Comparison of ENCODE assay signal across 7 mouse cellular contexts in the genomic region with DNA sequence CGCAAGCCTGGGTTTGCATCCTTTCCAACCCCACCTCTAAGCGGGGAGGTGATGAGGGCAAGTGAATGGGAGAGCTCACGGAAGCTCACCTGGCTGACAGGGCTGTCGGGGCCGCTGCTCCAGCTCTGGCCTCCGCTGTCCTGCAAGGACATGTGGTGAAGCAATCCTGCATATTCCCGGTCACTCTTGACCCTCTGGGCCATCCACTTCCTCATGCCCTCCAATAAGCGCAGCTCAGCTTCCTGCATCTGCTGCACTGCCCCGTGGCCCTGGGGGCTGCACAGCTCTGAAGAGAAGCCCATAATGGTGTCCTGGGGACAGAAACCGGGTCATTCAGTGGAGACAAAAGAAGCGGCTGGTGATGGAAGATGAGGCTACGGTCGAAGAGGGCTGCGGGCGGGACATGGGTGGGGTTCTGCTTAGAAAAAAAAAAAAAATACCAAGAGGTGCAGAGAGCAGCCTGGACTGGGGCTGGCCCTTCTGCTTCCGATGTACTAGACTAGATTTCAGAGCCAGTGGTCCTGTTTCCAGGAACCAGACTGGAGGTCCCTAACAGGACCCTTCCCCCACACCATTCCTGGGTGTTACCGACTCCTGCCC. TPM values are rescaled to one million over a fixed set of nuclear protein-coding genes. Genes with fewer than 3 reads are reported as not detected.
DNase-seq lines count a peak whose midpoint lies in the region; ATAC-seq and TF ChIP-seq lines count a peak whose summit lies in the region.

No protein-coding gene starts in this region.

- peak; percentile 30 for DNase-seq in ZHBTc4 (ENCODE audit: low read depth, low spot score)
- no peak for DNase-seq in heart, postnatal 0 days (ENCODE audit: low spot score)
- DNase-seq in left cerebral cortex, adult 11 months (ENCODE audit: low spot score) = no peak
- DNase-seq in cerebellum, postnatal 36 days = no peak

- TF ChIP-seq EP300 in heart, postnatal 0 days (IDR thresholded peaks at IDR 0.05; ENCODE audit: low read depth) = no peak

- H3K27ac ChIP-seq in heart, postnatal 0 days (ENCODE audit: low read depth) = peak overlapping the region; percentile 89
- H3K27ac ChIP-seq in liver, embryonic 12.5 days = peak overlapping the region; percentile 69

- peaks cover 57% of the 10 kb centered on the region for H3K4me1 ChIP-seq in E14TG2a.4 (replicated peaks; ENCODE audit: low read depth, low read length)
- no peaks in the 10 kb centered on the region for H3K4me1 ChIP-seq in heart, postnatal 0 days (ENCODE audit: control insufficient read depth, insufficient read depth)
- H3K4me1 ChIP-seq in liver, embryonic 12.5 days = peaks cover 22% of the 10 kb centered on the region

- H3K9ac ChIP-seq in heart, postnatal 0 days (replicated peaks; ENCODE audit: low read depth, low read length) = peak overlapping the region; percentile 56
- H3K9ac ChIP-seq in liver, embryonic 12.5 days = peak overlapping the region; percentile 51; the same call in 1 of the 2 replicates

- no peaks in the 10 kb centered on the region for H3K9me3 ChIP-seq in E14TG2a.4 (ENCODE audit: low read length)
- H3K9me3 ChIP-seq in heart, postnatal 0 days (replicated peaks; ENCODE audit: control insufficient read depth, low read length) = no peaks in the 10 kb centered on the region
- no peaks in the 10 kb centered on the region for H3K9me3 ChIP-seq in liver, embryonic 12.5 days (replicated peaks)

- peaks cover 8% of the 10 kb centered on the region for H3K36me3 ChIP-seq in E14TG2a.4 (ENCODE audit: insufficient read depth, low read length)
- H3K36me3 ChIP-seq in heart, postnatal 0 days (replicated peaks; ENCODE audit: control insufficient read depth, insufficient read depth, low read length) = peaks cover 45% of the 10 kb centered on the region
- peaks cover 27% of the 10 kb centered on the region for H3K36me3 ChIP-seq in liver, embryonic 12.5 days

- no peak; the same call in 1 of the 2 replicates for ATAC-seq in heart, postnatal 0 days (ENCODE audit: insufficient read depth, low read depth)
- no peak for ATAC-seq in liver, embryonic 12.5 days
- ATAC-seq in monocyte, adult 5-6 weeks (replicated peaks; ENCODE audit: insufficient number of reproducible peaks, low FRiP score, low TSS enrichment, poor library complexity, severe bottlenecking) = peak; percentile 4; the same call in 1 of the 2 replicates

- no peak for TF ChIP-seq CTCF in E14TG2a.4 (conservative IDR thresholded peaks at IDR 0.05; ENCODE audit: low read length)
- TF ChIP-seq CTCF in heart, postnatal 0 days (IDR thresholded peaks at IDR 0.05; ENCODE audit: low read depth) = no peak

- peaks cover 51% of the 10 kb centered on the region for H3K27me3 ChIP-seq in E14TG2a.4 (ENCODE audit: insufficient read depth, low read length)
- no peaks in the 10 kb centered on the region for H3K27me3 ChIP-seq in heart, postnatal 0 days (ENCODE audit: control insufficient read depth, insufficient read depth, low read length)
- H3K27me3 ChIP-seq in liver, embryonic 12.5 days (replicated peaks) = peaks cover 38% of the 10 kb centered on the region

- H3K4me2 ChIP-seq in heart, postnatal 0 days (ENCODE audit: low read depth, low read length) = peak overlapping the region; percentile 56
- H3K4me2 ChIP-seq in liver, embryonic 12.5 days = peak overlapping the region; percentile 43

- peak overlapping the region; percentile 73 for H3K4me3 ChIP-seq in E14TG2a.4 (replicated peaks; ENCODE audit: low read length)
- peak overlapping the region; percentile 48 for H3K4me3 ChIP-seq in heart, postnatal 0 days (ENCODE audit: low read depth, low read length)
- peak overlapping the region; percentile 45 for H3K4me3 ChIP-seq in liver, embryonic 12.5 days

- WGBS in heart, postnatal 0 days = 36% methylated on average over 17 of the region's 17 CpGs
- 10% methylated on average over 17 of the region's 17 CpGs for WGBS in liver, embryonic 12.5 days (ENCODE audit: insufficient replicate concordance)

RNA-seq across cellular contexts. Expression of a gene that starts 0.6 kb away (rescaled TPM):
- 13.5 and 23.1 TPM in 2 replicates for total RNA-seq in heart, postnatal 0 days (2014; rRNA removed; ENCODE audit: low replicate concordance)
- 9.2 and 9.7 TPM in 2 replicates for polyA plus RNA-seq in heart, postnatal 0 days (2015; fragmentation: Nextera tagmentation; extraction: Ambion mirVana)
- 10.3 and 11.4 TPM in 2 replicates for polyA plus RNA-seq in liver, embryonic 12.5 days (2016; fragmentation: Nextera tagmentation; extraction: Ambion mirVana)
- total RNA-seq in monocyte, adult 5-6 weeks (2017) = 117 to 175 TPM (median 150 TPM) in 3 replicates

RNA-seq across cellular contexts. Expression of a gene that starts 16.0 kb away (rescaled TPM):
- total RNA-seq in heart, postnatal 0 days (2014; rRNA removed; ENCODE audit: low replicate concordance) = 30.2 and 55.2 TPM in 2 replicates
- 7.2 and 7.7 TPM in 2 replicates for polyA plus RNA-seq in heart, postnatal 0 days (2015; fragmentation: Nextera tagmentation; extraction: Ambion mirVana)
- polyA plus RNA-seq in liver, embryonic 12.5 days (2016; fragmentation: Nextera tagmentation; extraction: Ambion mirVana) = 5.8 and 6.5 TPM in 2 replicates
- 12.8 to 20.6 TPM (median 18.0 TPM) in 3 replicates for total RNA-seq in monocyte, adult 5-6 weeks (2017)

RNA-seq across cellular contexts. Expression of a gene that starts 18.1 kb away (rescaled TPM):
- total RNA-seq in heart, postnatal 0 days (2014; rRNA removed; ENCODE audit: low replicate concordance) = 67.6 and 79.0 TPM in 2 replicates
- 16.9 and 18.9 TPM in 2 replicates for polyA plus RNA-seq in heart, postnatal 0 days (2015; fragmentation: Nextera tagmentation; extraction: Ambion mirVana)
- polyA plus RNA-seq in liver, embryonic 12.5 days (2016; fragmentation: Nextera tagmentation; extraction: Ambion mirVana) = 5.6 and 5.9 TPM in 2 replicates
- 31.1 to 46.2 TPM (median 34.3 TPM) in 3 replicates for total RNA-seq in monocyte, adult 5-6 weeks (2017)

RNA-seq across cellular contexts. Expression of a gene that starts 44.2 kb away (rescaled TPM):
- total RNA-seq in heart, postnatal 0 days (2014; rRNA removed; ENCODE audit: low replicate concordance) = 19.8 and 28.5 TPM in 2 replicates
- 14.5 and 17.8 TPM in 2 replicates for polyA plus RNA-seq in heart, postnatal 0 days (2015; fragmentation: Nextera tagmentation; extraction: Ambion mirVana)
- 5.1 and 6.8 TPM in 2 replicates for polyA plus RNA-seq in liver, embryonic 12.5 days (2016; fragmentation: Nextera tagmentation; extraction: Ambion mirVana)
- 0.21 to 6.1 TPM (median 1.5 TPM) in 3 replicates for total RNA-seq in monocyte, adult 5-6 weeks (2017)

RNA-seq across cellular contexts. Expression of a gene that starts 46.3 kb away (rescaled TPM):
- total RNA-seq in heart, postnatal 0 days (2014; rRNA removed; ENCODE audit: low replicate concordance) = 21.6 and 44.5 TPM in 2 replicates
- 11.0 and 12.5 TPM in 2 replicates for polyA plus RNA-seq in heart, postnatal 0 days (2015; fragmentation: Nextera tagmentation; extraction: Ambion mirVana)
- 17.1 and 17.3 TPM in 2 replicates for polyA plus RNA-seq in liver, embryonic 12.5 days (2016; fragmentation: Nextera tagmentation; extraction: Ambion mirVana)
- total RNA-seq in monocyte, adult 5-6 weeks (2017) = 28.3 to 50.6 TPM (median 33.6 TPM) in 3 replicates
